ENCODE assay signal across 9 mouse cellular contexts in genomic region chr11:78152299-78153231, GRCm38 (mm10). TPM values are rescaled to one million over a fixed set of nuclear protein-coding genes. Genes with fewer than 3 reads are reported as not detected.
DNase-seq lines count a peak whose midpoint lies in the region; ATAC-seq and TF ChIP-seq lines count a peak whose summit lies in the region.
"Had no signal": no experiment of that assay in that cellular context is flagged by ENCODE, and none has a peak within 500 bp of the region (broad histone marks: within the 10 kb centered on the region; RNA-seq: fewer than 3 reads in every experiment).

No protein-coding gene starts in this region.

- H3K4me2 ChIP-seq in forebrain, embryonic 12.5 days = no peak overlapping the region
- no peak overlapping the region for H3K4me2 ChIP-seq in kidney, embryonic 14.5 days (replicated peaks; ENCODE audit: low read depth, low read length)
- no peak overlapping the region for H3K4me2 ChIP-seq in limb, embryonic 15.5 days

- 77% methylated on average over 9 of the region's 9 CpGs for WGBS in forebrain, embryonic 12.5 days
- 87% methylated on average over 9 of the region's 9 CpGs for WGBS in forebrain, embryonic 10.5 days
- 73% methylated on average over 9 of the region's 9 CpGs for WGBS in kidney, embryonic 14.5 days
- 48% methylated on average over 9 of the region's 9 CpGs for WGBS in limb, embryonic 15.5 days
- WGBS in small intestine, adult 2 months = 75% methylated on average over 9 of the region's 9 CpGs

- H3K36me3 ChIP-seq in forebrain, embryonic 12.5 days (replicated peaks) = peaks cover 92% of the 10 kb centered on the region
- peaks cover 96% of the 10 kb centered on the region for H3K36me3 ChIP-seq in forebrain, embryonic 10.5 days (replicated peaks)
- peaks cover 69% of the 10 kb centered on the region for H3K36me3 ChIP-seq in kidney, embryonic 14.5 days (ENCODE audit: control insufficient read depth, insufficient read depth, low read length)
- H3K36me3 ChIP-seq in limb, embryonic 15.5 days = peaks cover 72% of the 10 kb centered on the region
- H3K36me3 ChIP-seq in small intestine, adult 2 months (ENCODE audit: control insufficient read depth, insufficient read depth, low read length) = peaks cover 36% of the 10 kb centered on the region

- peak overlapping the region; percentile 20; the same call in 1 of the 2 replicates for H3K27ac ChIP-seq in forebrain, embryonic 12.5 days
- H3K27ac ChIP-seq in forebrain, embryonic 10.5 days = no peak overlapping the region
- H3K27ac ChIP-seq in kidney, embryonic 14.5 days (ENCODE audit: low read depth, low read length) = 0 out of 2 replicates have a peak overlapping the region, but pooled peaks have one; percentile 11
- H3K27ac ChIP-seq in limb, embryonic 15.5 days = peak overlapping the region; percentile 75
- H3K27ac ChIP-seq in small intestine, adult 2 months (ENCODE audit: insufficient read depth, low read depth, low read length) = 0 out of 2 replicates have a peak overlapping the region, but pooled peaks have one; percentile 14
- H3K27ac ChIP-seq: macrophage had no signal

- H3K9ac ChIP-seq in forebrain, embryonic 12.5 days = no peak overlapping the region
- H3K9ac ChIP-seq in kidney, embryonic 14.5 days (ENCODE audit: low read depth, low read length) = no peak overlapping the region
- no peak overlapping the region for H3K9ac ChIP-seq in limb, embryonic 15.5 days

- H3K9me3 ChIP-seq in forebrain, embryonic 12.5 days = no peaks in the 10 kb centered on the region
- H3K9me3 ChIP-seq in forebrain, embryonic 10.5 days = no peaks in the 10 kb centered on the region
- H3K9me3 ChIP-seq in kidney, embryonic 14.5 days (ENCODE audit: control insufficient read depth, low read length) = no peaks in the 10 kb centered on the region
- H3K9me3 ChIP-seq in limb, embryonic 15.5 days = no peaks in the 10 kb centered on the region

- intact Hi-C loops in gastrocnemius, postnatal 36 days (cut with DNase I) = no loop called here

- no peak overlapping the region for H3K4me3 ChIP-seq in forebrain, embryonic 12.5 days (replicated peaks)
- H3K4me3 ChIP-seq in forebrain, embryonic 10.5 days = no peak overlapping the region
- H3K4me3 ChIP-seq in kidney, embryonic 14.5 days (ENCODE audit: low read length) = no peak overlapping the region
- H3K4me3 ChIP-seq in limb, embryonic 15.5 days = no peak overlapping the region
- no peak overlapping the region for H3K4me3 ChIP-seq in small intestine, adult 2 months (ENCODE audit: low read depth, low read length)

- TF ChIP-seq CTCF in small intestine, adult 2 months (IDR thresholded peaks at IDR 0.05; ENCODE audit: extremely low read depth, insufficient read length, insufficient replicate concordance, low read depth, low read length) = no peak

- H3K4me1 ChIP-seq in forebrain, embryonic 12.5 days = peaks cover 9% of the 10 kb centered on the region
- peaks cover under 1% of the 10 kb centered on the region; the same call in 1 of the 2 replicates for H3K4me1 ChIP-seq in forebrain, embryonic 10.5 days
- H3K4me1 ChIP-seq in kidney, embryonic 14.5 days (ENCODE audit: control insufficient read depth, insufficient read depth, low read length) = no peaks in the 10 kb centered on the region
- H3K4me1 ChIP-seq in limb, embryonic 15.5 days = peaks cover 22% of the 10 kb centered on the region
- no peaks in the 10 kb centered on the region; the same call in 1 of the 2 replicates for H3K4me1 ChIP-seq in small intestine, adult 2 months (ENCODE audit: control insufficient read depth, insufficient read depth, insufficient read length, low read length)

- no peak for ATAC-seq in forebrain, embryonic 12.5 days (ENCODE audit: low FRiP score)
- ATAC-seq in kidney, embryonic 14.5 days (ENCODE audit: low FRiP score, low TSS enrichment) = no peak
- peak; percentile 62; the same call in 1 of the 2 replicates for ATAC-seq in limb, embryonic 15.5 days (ENCODE audit: insufficient number of reproducible peaks, low FRiP score, low TSS enrichment, low read depth)
- no peak for ATAC-seq in megakaryocyte, adult 5-6 weeks (ENCODE audit: poor library complexity, severe bottlenecking)

- no peak for DNase-seq in forebrain, embryonic 10.5 days (ENCODE audit: extremely low spot score, low spot score)
- DNase-seq in cerebellum, adult 18-20 months = peak; percentile 84 to 89
- DNase-seq in gastrocnemius, postnatal 36 days = peak; percentile 43 to 49

- no peak for TF ChIP-seq POLR2A in small intestine, adult 2 months (IDR thresholded peaks at IDR 0.05; ENCODE audit: low read depth, low read length)

- no peaks in the 10 kb centered on the region for H3K27me3 ChIP-seq in forebrain, embryonic 12.5 days
- no peaks in the 10 kb centered on the region for H3K27me3 ChIP-seq in forebrain, embryonic 10.5 days (ENCODE audit: poor library complexity, severe bottlenecking)
- H3K27me3 ChIP-seq in kidney, embryonic 14.5 days (ENCODE audit: control insufficient read depth, insufficient read depth, low read length) = no peaks in the 10 kb centered on the region
- H3K27me3 ChIP-seq in limb, embryonic 15.5 days = no peaks in the 10 kb centered on the region
- no peaks in the 10 kb centered on the region for H3K27me3 ChIP-seq in small intestine, adult 2 months (ENCODE audit: control insufficient read depth, insufficient read depth, low read length)

RNA-seq across cellular contexts. Expression of gene Traf4, which starts 12.8 kb away (rescaled TPM):
- 121 and 127 TPM in 2 replicates for polyA plus RNA-seq in forebrain, embryonic 12.5 days (2016; fragmentation: Nextera tagmentation; extraction: Ambion mirVana)
- 97.6 and 104 TPM in 2 replicates for polyA plus RNA-seq in forebrain, embryonic 10.5 days (2016; fragmentation: Nextera tagmentation; extraction: Ambion mirVana)
- total RNA-seq in gastrocnemius, postnatal 36 days (2021) = 1 to 10 TPM; 2.2 to 3.2 TPM
- polyA plus RNA-seq in kidney, embryonic 14.5 days (2014; fragmentation: Nextera tagmentation; extraction: Ambion mirVana) = 68.2 and 111 TPM in 2 replicates
- 65.6 and 67.0 TPM in 2 replicates for polyA plus RNA-seq in limb, embryonic 15.5 days (2015; fragmentation: Nextera tagmentation; extraction: Ambion mirVana)
- polyA plus RNA-seq in small intestine, adult 2 months (2012; rRNA removed) = 50.3 and 99.5 TPM in 2 replicates
- 1.3 TPM in 2 replicates for total RNA-seq in megakaryocyte, adult 5-6 weeks (2015)
- 0.51 and 2.2 TPM in 2 replicates for total RNA-seq in megakaryocyte, adult 5-6 weeks (2017)

RNA-seq across cellular contexts. Expression of gene Nek8, which starts 23.9 kb away (rescaled TPM):
- 8.8 and 9.4 TPM in 2 replicates for polyA plus RNA-seq in forebrain, embryonic 12.5 days (2016; fragmentation: Nextera tagmentation; extraction: Ambion mirVana)
- 10.6 and 11.7 TPM in 2 replicates for polyA plus RNA-seq in forebrain, embryonic 10.5 days (2016; fragmentation: Nextera tagmentation; extraction: Ambion mirVana)
- under 1 TPM; 0.59 to 0.64 TPM for total RNA-seq in gastrocnemius, postnatal 36 days (2021)
- 15.8 and 20.6 TPM in 2 replicates for polyA plus RNA-seq in kidney, embryonic 14.5 days (2014; fragmentation: Nextera tagmentation; extraction: Ambion mirVana)
- polyA plus RNA-seq in limb, embryonic 15.5 days (2015; fragmentation: Nextera tagmentation; extraction: Ambion mirVana) = 15.4 and 16.2 TPM in 2 replicates
- polyA plus RNA-seq in small intestine, adult 2 months (2012; rRNA removed) = 5.0 and 6.6 TPM in 2 replicates
- 2.4 and 8.6 TPM in 2 replicates for total RNA-seq in megakaryocyte, adult 5-6 weeks (2015)
- 2.1 and 6.9 TPM in 2 replicates for total RNA-seq in megakaryocyte, adult 5-6 weeks (2017)

RNA-seq across cellular contexts. Expression of gene Tlcd1, which starts 23.9 kb away (rescaled TPM):
- polyA plus RNA-seq in forebrain, embryonic 12.5 days (2016; fragmentation: Nextera tagmentation; extraction: Ambion mirVana) = 5.5 and 6.9 TPM in 2 replicates
- 10.0 and 11.3 TPM in 2 replicates for polyA plus RNA-seq in forebrain, embryonic 10.5 days (2016; fragmentation: Nextera tagmentation; extraction: Ambion mirVana)
- total RNA-seq in gastrocnemius, postnatal 36 days (2021) = 1 to 10 TPM in 1 of 2 experiments, under 1 TPM in 1; 0.99 to 1.4 TPM
- 23.1 and 28.1 TPM in 2 replicates for polyA plus RNA-seq in kidney, embryonic 14.5 days (2014; fragmentation: Nextera tagmentation; extraction: Ambion mirVana)
- polyA plus RNA-seq in limb, embryonic 15.5 days (2015; fragmentation: Nextera tagmentation; extraction: Ambion mirVana) = 31.3 and 32.0 TPM in 2 replicates
- 15.0 and 15.3 TPM in 2 replicates for polyA plus RNA-seq in small intestine, adult 2 months (2012; rRNA removed)
- total RNA-seq in megakaryocyte, adult 5-6 weeks (2015) = 0.76 and 2.8 TPM in 2 replicates
- 1.0 and 1.3 TPM in 2 replicates for total RNA-seq in megakaryocyte, adult 5-6 weeks (2017)

RNA-seq across cellular contexts. Expression of gene Rpl23a, which starts 30.8 kb away (rescaled TPM):
- 931 and 997 TPM in 2 replicates for polyA plus RNA-seq in forebrain, embryonic 12.5 days (2016; fragmentation: Nextera tagmentation; extraction: Ambion mirVana)
- 1,073 and 1,096 TPM in 2 replicates for polyA plus RNA-seq in forebrain, embryonic 10.5 days (2016; fragmentation: Nextera tagmentation; extraction: Ambion mirVana)
- 100 to 1,000 TPM; 644 to 813 TPM for total RNA-seq in gastrocnemius, postnatal 36 days (2021)
- 1,650 and 2,291 TPM in 2 replicates for polyA plus RNA-seq in kidney, embryonic 14.5 days (2014; fragmentation: Nextera tagmentation; extraction: Ambion mirVana)
- 1,208 and 1,454 TPM in 2 replicates for polyA plus RNA-seq in limb, embryonic 15.5 days (2015; fragmentation: Nextera tagmentation; extraction: Ambion mirVana)
- 31.9 and 66.4 TPM in 2 replicates for polyA plus RNA-seq in small intestine, adult 2 months (2012; rRNA removed)
- total RNA-seq in megakaryocyte, adult 5-6 weeks (2015) = 2,467 and 2,664 TPM in 2 replicates
- 2,641 and 2,675 TPM in 2 replicates for total RNA-seq in megakaryocyte, adult 5-6 weeks (2017)

RNA-seq across cellular contexts. Expression of gene Rab34, which starts 35.7 kb away (rescaled TPM):
- 44.5 and 49.8 TPM in 2 replicates for polyA plus RNA-seq in forebrain, embryonic 12.5 days (2016; fragmentation: Nextera tagmentation; extraction: Ambion mirVana)
- 70.7 and 73.3 TPM in 2 replicates for polyA plus RNA-seq in forebrain, embryonic 10.5 days (2016; fragmentation: Nextera tagmentation; extraction: Ambion mirVana)
- total RNA-seq in gastrocnemius, postnatal 36 days (2021) = 1 to 10 TPM; 4.2 to 4.5 TPM
- 128 and 156 TPM in 2 replicates for polyA plus RNA-seq in kidney, embryonic 14.5 days (2014; fragmentation: Nextera tagmentation; extraction: Ambion mirVana)
- polyA plus RNA-seq in limb, embryonic 15.5 days (2015; fragmentation: Nextera tagmentation; extraction: Ambion mirVana) = 153 and 164 TPM in 2 replicates
- polyA plus RNA-seq in small intestine, adult 2 months (2012; rRNA removed) = 12.2 and 13.0 TPM in 2 replicates
- not detected in 2 replicates for total RNA-seq in megakaryocyte, adult 5-6 weeks (2015)
- total RNA-seq in megakaryocyte, adult 5-6 weeks (2017) = 1.3 TPM in 1 of 2 replicates, not detected in the other
